Mouse (Mus musculus): ENCODE data around the gene Tle4. TPM values are rescaled to one million over a fixed set of nuclear protein-coding genes. Genes with fewer than 3 reads are reported as not detected.

Gene Tle4
- polyA plus RNA-seq, 1 experiment from 2014 or later: 9.4 TPM

GRCm38 (mm10) chr19:14619814-14620213 is 22.0 kb upstream of the Tle4 start:
- Histone ChIP-seq H3K4me3 (ENCODE audit: low read depth, low read length) (no peak overlapping the region), H3K36me3 (ENCODE audit: control insufficient read depth, insufficient read depth, low read length) (no peaks in the 10 kb centered on the region), H3K4me1 (ENCODE audit: control insufficient read depth, insufficient read depth, low read length) (no peaks in the 10 kb centered on the region), H3K9ac (ENCODE audit: low read depth, low read length) (no peak overlapping the region), H3K4me2 (no peak overlapping the region), H3K9me3 (replicated peaks; ENCODE audit: control insufficient read depth, low read length) (no peaks in the 10 kb centered on the region), H3K27ac (ENCODE audit: low read depth, low read length) (no peak overlapping the region), H3K27me3 (ENCODE audit: control insufficient read depth, insufficient read depth, low read length) (no peaks in the 10 kb centered on the region)
- ATAC-seq (replicated peaks; ENCODE audit: insufficient number of reproducible peaks, low FRiP score, low TSS enrichment): no peak

- no peaks in the 10 kb centered on the region for H3K27me3 ChIP-seq (ENCODE audit: control insufficient read depth, insufficient read depth, low read length)
- WGBS (ENCODE audit: insufficient replicate concordance): 74% methylated on average over 5 of the region's 5 CpGs
These were observed 17.0 kb upstream of the Tle4 start for GRCm38 (mm10) chr19:14614816-14615215.

GRCm38 (mm10) chr19:14610542-14611317 is 12.9 kb upstream of the Tle4 start:
- ATAC-seq (replicated peaks; ENCODE audit: insufficient number of reproducible peaks, low FRiP score, low TSS enrichment): no peak
- 46% methylated on average over 8 of the region's 8 CpGs for WGBS (ENCODE audit: insufficient replicate concordance)

More at GRCm38 (mm10) chr19:14614816-14615215, 17.0 kb upstream of the Tle4 start:
- H3K4me2 ChIP-seq: no peak overlapping the region
- no peak overlapping the region for H3K4me3 ChIP-seq (ENCODE audit: low read depth, low read length)
- H3K36me3 ChIP-seq (ENCODE audit: control insufficient read depth, insufficient read depth, low read length): no peaks in the 10 kb centered on the region
- H3K9me3 ChIP-seq (replicated peaks; ENCODE audit: control insufficient read depth, low read length): no peaks in the 10 kb centered on the region
- no peak overlapping the region for H3K9ac ChIP-seq (ENCODE audit: low read depth, low read length)
- H3K4me1 ChIP-seq (ENCODE audit: control insufficient read depth, insufficient read depth, low read length): no peaks in the 10 kb centered on the region
- H3K27ac ChIP-seq (ENCODE audit: low read depth, low read length): no peak overlapping the region
- no peak for ATAC-seq (replicated peaks; ENCODE audit: insufficient number of reproducible peaks, low FRiP score, low TSS enrichment)

GRCm38 (mm10) chr19:14600841-14601240 is 3.0 kb upstream of the Tle4 start:
- Histone ChIP-seq H3K4me2 (no peak overlapping the region), H3K27me3 (ENCODE audit: control insufficient read depth, insufficient read depth, low read length) (peaks cover 3% of the 10 kb centered on the region), H3K36me3 (ENCODE audit: control insufficient read depth, insufficient read depth, low read length) (no peaks in the 10 kb centered on the region), H3K4me3 (ENCODE audit: low read depth, low read length) (no peak overlapping the region), H3K27ac (ENCODE audit: low read depth, low read length) (no peak overlapping the region), H3K4me1 (ENCODE audit: control insufficient read depth, insufficient read depth, low read length) (0 out of 2 replicates have a peak, but pooled peaks cover 3% of the 10 kb centered on the region), H3K9ac (ENCODE audit: low read depth, low read length) (no peak overlapping the region), H3K9me3 (replicated peaks; ENCODE audit: control insufficient read depth, low read length) (no peaks in the 10 kb centered on the region)
- WGBS (ENCODE audit: insufficient replicate concordance): 82% methylated on average over 1 of the region's 1 CpGs
- no peak for ATAC-seq (replicated peaks; ENCODE audit: insufficient number of reproducible peaks, low FRiP score, low TSS enrichment)

More at GRCm38 (mm10) chr19:14610542-14611317, 12.9 kb upstream of the Tle4 start:
- Histone ChIP-seq H3K9me3 (replicated peaks; ENCODE audit: control insufficient read depth, low read length) (no peaks in the 10 kb centered on the region), H3K27me3 (ENCODE audit: control insufficient read depth, insufficient read depth, low read length) (no peaks in the 10 kb centered on the region), H3K4me2 (no peak overlapping the region), H3K9ac (ENCODE audit: low read depth, low read length) (no peak overlapping the region), H3K4me3 (ENCODE audit: low read depth, low read length) (no peak overlapping the region), H3K27ac (ENCODE audit: low read depth, low read length) (no peak overlapping the region), H3K4me1 (ENCODE audit: control insufficient read depth, insufficient read depth, low read length) (no peaks in the 10 kb centered on the region), H3K36me3 (ENCODE audit: control insufficient read depth, insufficient read depth, low read length) (no peaks in the 10 kb centered on the region)

GRCm38 (mm10) chr19:14600354-14600753 is 2.5 kb upstream of the Tle4 start:
- 72% methylated on average over 3 of the region's 3 CpGs for WGBS (ENCODE audit: insufficient replicate concordance)

GRCm38 (mm10) chr19:14599851-14600251 is 2.0 kb upstream of the Tle4 start:
- ATAC-seq (replicated peaks; ENCODE audit: insufficient number of reproducible peaks, low FRiP score, low TSS enrichment): no peak
- Histone ChIP-seq H3K27ac (ENCODE audit: low read depth, low read length) (no peak overlapping the region), H3K27me3 (ENCODE audit: control insufficient read depth, insufficient read depth, low read length) (peaks cover 3% of the 10 kb centered on the region), H3K4me1 (ENCODE audit: control insufficient read depth, insufficient read depth, low read length) (0 out of 2 replicates have a peak, but pooled peaks cover 3% of the 10 kb centered on the region), H3K9me3 (replicated peaks; ENCODE audit: control insufficient read depth, low read length) (no peaks in the 10 kb centered on the region), H3K36me3 (ENCODE audit: control insufficient read depth, insufficient read depth, low read length) (no peaks in the 10 kb centered on the region), H3K4me2 (no peak overlapping the region), H3K4me3 (ENCODE audit: low read depth, low read length) (no peak overlapping the region), H3K9ac (ENCODE audit: low read depth, low read length) (no peak overlapping the region)
- WGBS (ENCODE audit: insufficient replicate concordance): 47% methylated on average over 8 of the region's 8 CpGs

More at GRCm38 (mm10) chr19:14600354-14600753, 2.5 kb upstream of the Tle4 start:
- Histone ChIP-seq H3K4me2 (no peak overlapping the region), H3K27me3 (ENCODE audit: control insufficient read depth, insufficient read depth, low read length) (peaks cover 3% of the 10 kb centered on the region), H3K27ac (ENCODE audit: low read depth, low read length) (no peak overlapping the region), H3K4me1 (ENCODE audit: control insufficient read depth, insufficient read depth, low read length) (0 out of 2 replicates have a peak, but pooled peaks cover 3% of the 10 kb centered on the region), H3K9ac (ENCODE audit: low read depth, low read length) (no peak overlapping the region), H3K4me3 (ENCODE audit: low read depth, low read length) (no peak overlapping the region), H3K9me3 (replicated peaks; ENCODE audit: control insufficient read depth, low read length) (no peaks in the 10 kb centered on the region), H3K36me3 (ENCODE audit: control insufficient read depth, insufficient read depth, low read length) (no peaks in the 10 kb centered on the region)
- no peak for ATAC-seq (replicated peaks; ENCODE audit: insufficient number of reproducible peaks, low FRiP score, low TSS enrichment)

GRCm38 (mm10) chr19:14598690-14599288 is 938 bp upstream of the Tle4 start:
- under 1% methylated on average over 46 of the region's 46 CpGs for WGBS (ENCODE audit: insufficient replicate concordance)
- Histone ChIP-seq H3K4me2 (peak overlapping the region; percentile 86), H3K27ac (ENCODE audit: low read depth, low read length) (peak overlapping the region; percentile 94), H3K36me3 (ENCODE audit: control insufficient read depth, insufficient read depth, low read length) (no peaks in the 10 kb centered on the region), H3K9me3 (replicated peaks; ENCODE audit: control insufficient read depth, low read length) (no peaks in the 10 kb centered on the region), H3K9ac (ENCODE audit: low read depth, low read length) (peak overlapping the region; percentile 79), H3K4me3 (ENCODE audit: low read depth, low read length) (peak overlapping the region; percentile 63), H3K27me3 (ENCODE audit: control insufficient read depth, insufficient read depth, low read length) (peaks cover 3% of the 10 kb centered on the region; the same call in 1 of the 2 replicates), H3K4me1 (ENCODE audit: control insufficient read depth, insufficient read depth, low read length) (0 out of 2 replicates have a peak, but pooled peaks cover 3% of the 10 kb centered on the region)
- ATAC-seq (replicated peaks; ENCODE audit: insufficient number of reproducible peaks, low FRiP score, low TSS enrichment): peak; percentile 16

GRCm38 (mm10) chr19:14596941-14597916 is 622 bp downstream of the Tle4 start:
- H3K36me3 ChIP-seq (ENCODE audit: control insufficient read depth, insufficient read depth, low read length): no peaks in the 10 kb centered on the region; the same call in 1 of the 2 replicates
- H3K9me3 ChIP-seq (replicated peaks; ENCODE audit: control insufficient read depth, low read length): no peaks in the 10 kb centered on the region
- 0 out of 2 replicates have a peak, but pooled peaks cover 3% of the 10 kb centered on the region for H3K4me1 ChIP-seq (ENCODE audit: control insufficient read depth, insufficient read depth, low read length)
- WGBS (ENCODE audit: insufficient replicate concordance): under 1% methylated on average over 91 of the region's 120 CpGs
- peak overlapping the region; percentile 96 for H3K27ac ChIP-seq (ENCODE audit: low read depth, low read length)
- H3K4me3 ChIP-seq (ENCODE audit: low read depth, low read length): peak overlapping the region; percentile 89
- peak overlapping the region; percentile 73 for H3K4me2 ChIP-seq
- peaks cover 3% of the 10 kb centered on the region; the same call in 1 of the 2 replicates for H3K27me3 ChIP-seq (ENCODE audit: control insufficient read depth, insufficient read depth, low read length)
- peak overlapping the region; percentile 95 for H3K9ac ChIP-seq (ENCODE audit: low read depth, low read length)
- no peak for ATAC-seq (replicated peaks; ENCODE audit: insufficient number of reproducible peaks, low FRiP score, low TSS enrichment)

All from heart, embryonic 11.5 days (tissue).